Mouse (Mus musculus) heart, adult 2 months (tissue): ENCODE measurements around the gene Lingo3.

ENCODE experiments used
- CTCF ChIP-seq: fragments of 200-600 bp; IDR thresholded peaks from 2 replicates; pipeline ENCODE4 v1.8.1; 2022; ENCODE audit warnings: antibody characterized with exemption, mild to moderate bottlenecking, moderate library complexity
- EP300 ChIP-seq: fragments of 200-500 bp; IDR thresholded peaks from 2 replicates; pipeline ENCODE4 v1.6.1; 2011; ENCODE audit warnings: low read depth, low read length, control low read depth; ENCODE audit not compliant: insufficient read depth
- POLR2A ChIP-seq: fragments of 200-500 bp; IDR thresholded peaks from 2 replicates; pipeline ENCODE4 v1.6.1; 2011; ENCODE audit warnings: mild to moderate bottlenecking, low read depth, low read length, control low read depth; ENCODE audit not compliant: insufficient read depth

DNA sequence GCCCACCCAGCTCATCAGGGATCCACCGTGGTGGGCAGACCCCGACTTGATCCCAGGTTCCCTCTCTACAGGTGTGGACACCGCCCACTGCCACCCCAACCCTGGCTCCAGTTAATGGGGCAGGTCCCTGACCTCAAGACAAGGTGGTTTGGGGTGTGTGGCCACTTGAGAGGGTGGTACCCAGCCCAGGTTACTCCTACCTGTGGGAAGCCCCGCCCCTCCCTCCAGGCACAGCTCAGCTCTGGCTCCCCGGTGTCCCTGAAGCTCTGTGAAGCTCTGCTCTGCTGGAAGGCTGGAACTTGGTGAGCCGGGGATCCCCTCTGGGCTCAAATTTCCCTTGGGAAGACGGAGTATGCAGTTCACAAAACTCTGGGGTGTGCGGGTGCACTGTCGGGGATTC, 27.7 kb upstream of the Lingo3 start, which contains the start of gene Tmprss9:
- no peak for TF ChIP-seq CTCF
- TF ChIP-seq POLR2A: no peak
- no peak for TF ChIP-seq EP300
